Mouse (Mus musculus) ovary, postnatal 10 days (tissue): ENCODE data around the gene Acsl1.

Source experiments
- DNase-seq: peaks from one replicate; pipeline ENCODE4 v3.0.0; 2022; ENCODE audit warnings: low spot score

Gene Acsl1

GRCm38 (mm10) chr8:46508488-46509395 is 37.9 kb downstream of the Acsl1 start:
- no peak for DNase-seq

DNA sequence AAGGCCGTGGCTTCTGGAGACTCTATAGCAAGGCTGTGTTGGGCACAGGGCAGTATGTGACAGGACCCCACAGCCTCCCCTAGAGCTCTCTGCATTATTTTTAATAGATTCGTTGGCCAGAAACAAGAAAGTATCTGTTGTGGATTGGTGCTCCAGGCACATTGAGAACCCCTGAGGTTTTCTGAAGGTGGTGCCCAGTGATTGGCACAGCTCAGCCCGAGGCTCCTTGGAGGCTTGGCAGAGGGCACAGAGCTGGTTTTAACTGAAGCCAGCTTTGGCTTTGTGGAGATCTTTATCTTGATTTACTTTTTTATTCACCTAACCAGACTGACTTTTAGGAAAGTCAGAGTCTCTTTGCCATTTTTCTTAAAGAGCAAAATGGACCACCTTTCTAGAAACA is 38.6 kb downstream of the Acsl1 start:
- no peak for DNase-seq

- DNase-seq, result no peak
Measured at GRCm38 (mm10) chr8:46511336-46511735, 40.5 kb downstream of the Acsl1 start.

GRCm38 (mm10) chr8:46512538-46512937 is 41.7 kb downstream of the Acsl1 start:
- no peak for DNase-seq

DNA sequence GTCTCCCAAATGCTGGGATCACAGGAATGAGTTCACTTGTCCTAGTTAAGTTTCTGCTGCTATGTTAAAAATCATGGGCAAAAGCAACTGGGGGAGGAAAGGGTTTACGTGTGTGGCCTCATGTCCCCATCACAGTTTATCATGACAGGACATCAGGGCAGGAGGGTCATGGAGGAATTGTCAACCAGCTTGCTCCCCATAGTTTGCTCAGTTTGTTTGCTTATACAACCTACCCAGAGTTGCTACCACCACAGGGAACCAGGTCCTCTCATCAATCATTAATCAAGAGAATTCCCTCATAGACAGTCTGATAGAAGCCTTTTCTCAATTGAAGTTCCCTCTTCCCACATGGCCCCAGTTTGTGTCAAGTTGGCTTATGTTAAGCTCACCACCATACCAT is 43.2 kb downstream of the Acsl1 start:
- DNase-seq, result no peak

DNA sequence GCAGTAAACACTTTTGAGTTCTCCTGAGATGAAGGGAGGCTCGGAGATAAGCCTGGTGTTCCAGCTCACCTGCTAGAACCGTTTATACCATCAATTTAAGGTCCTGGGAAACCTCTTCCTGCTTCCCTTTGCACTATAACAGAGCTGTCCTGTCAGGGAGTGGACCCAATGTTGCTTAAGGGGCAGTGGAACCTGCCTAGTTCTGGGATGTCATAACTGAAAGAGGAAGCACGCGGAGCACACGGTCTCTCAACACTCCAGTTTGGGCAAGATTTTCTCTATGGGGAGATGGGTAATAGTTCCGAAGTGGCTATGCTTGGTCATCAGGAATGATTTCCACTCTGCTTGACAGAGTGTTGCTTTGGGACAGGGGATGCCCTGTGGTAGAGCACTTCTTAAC is 49.8 kb downstream of the Acsl1 start:
- no peak for DNase-seq

- DNase-seq, result no peak
Measured at GRCm38 (mm10) chr8:46526098-46526497, 55.3 kb downstream of the Acsl1 start.

- DNase-seq, result no peak
Measured at GRCm38 (mm10) chr8:46526821-46527220, 56.0 kb downstream of the Acsl1 start.

DNA sequence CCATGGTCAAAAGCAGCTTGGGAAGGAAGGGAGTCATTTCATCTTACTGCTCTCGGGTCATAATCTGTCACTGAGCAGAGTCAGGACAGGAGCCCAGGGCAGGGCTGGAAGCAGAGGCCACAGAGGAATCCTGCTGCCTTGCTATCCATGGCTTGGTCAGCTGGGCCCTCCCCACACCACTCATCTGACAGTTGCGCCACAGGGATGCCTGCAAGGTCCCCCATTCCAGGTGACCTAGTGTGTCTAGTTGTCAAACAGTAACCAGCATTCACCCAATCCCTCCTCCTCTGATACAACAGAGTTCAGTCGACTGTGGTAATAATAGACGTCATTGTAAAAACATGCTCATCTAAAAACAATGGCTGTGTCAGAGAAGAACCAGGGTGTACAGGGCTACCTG is 58.7 kb downstream of the Acsl1 start:
- no peak for DNase-seq

DNA sequence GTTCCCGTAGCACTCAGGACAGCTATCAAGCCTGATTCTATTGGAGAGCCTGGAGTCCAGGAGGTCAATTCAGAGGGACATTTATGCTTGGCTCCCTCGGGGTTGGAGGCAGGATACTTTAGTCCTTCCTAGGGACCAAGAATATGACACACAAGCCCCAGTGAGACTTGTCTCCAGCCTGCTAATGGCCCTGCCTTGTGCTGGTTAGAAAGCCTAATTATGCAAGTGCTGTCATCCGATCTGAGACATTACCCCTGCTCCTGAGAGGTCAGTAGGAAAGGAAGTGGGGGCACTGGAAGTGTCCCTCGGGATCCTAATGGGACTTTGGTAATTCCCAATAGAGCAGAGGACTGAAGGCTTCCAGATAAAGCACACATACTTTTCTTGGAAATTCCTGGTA is 59.7 kb downstream of the Acsl1 start:
- no peak for DNase-seq

DNA sequence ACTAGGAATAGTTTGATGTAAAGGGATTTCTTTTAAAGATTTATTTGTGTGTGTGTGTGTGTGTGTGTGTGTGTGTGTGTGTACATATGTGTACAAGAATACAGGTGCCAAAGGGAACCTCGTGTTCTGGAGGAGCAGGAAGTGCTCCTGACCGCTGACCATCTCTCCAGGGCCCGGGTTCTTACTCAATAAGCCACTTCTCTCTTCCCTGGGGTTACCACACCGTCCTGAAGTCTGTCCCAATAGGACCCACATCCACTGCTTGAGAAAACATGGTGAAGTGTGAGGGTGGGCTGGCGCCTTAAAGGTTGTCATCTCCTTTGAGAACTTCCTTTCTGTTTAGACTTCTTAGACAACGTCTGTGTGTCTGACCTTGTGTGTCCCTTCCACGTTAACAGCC is 63.1 kb downstream of the Acsl1 start:
- no peak for DNase-seq

- DNase-seq, result no peak
Measured at GRCm38 (mm10) chr8:46539701-46540100, 68.9 kb downstream of the Acsl1 start.

- no peak for DNase-seq
Measured at GRCm38 (mm10) chr8:46543191-46543590, 72.4 kb downstream of the Acsl1 start.

DNA sequence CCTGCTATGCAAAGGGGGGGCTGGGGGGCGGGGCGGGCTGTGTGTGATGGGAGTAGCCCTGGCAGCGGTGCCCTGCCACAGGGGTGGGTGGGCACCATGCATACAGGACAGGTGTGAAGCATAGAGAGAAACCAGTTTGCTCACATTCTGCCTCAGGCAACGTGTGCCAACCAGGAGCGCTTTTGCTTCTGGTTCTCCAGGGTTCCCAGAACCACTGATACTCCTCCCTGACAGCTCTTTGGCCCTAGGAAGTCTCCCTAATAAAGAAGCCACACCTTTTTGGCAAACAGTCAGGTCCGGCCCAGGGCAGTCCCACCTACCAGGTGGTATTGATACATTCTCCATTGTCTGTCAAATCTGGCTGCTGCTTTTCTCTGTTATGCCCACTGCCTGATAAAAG is 72.8 kb downstream of the Acsl1 start:
- DNase-seq, result no peak

- no peak for DNase-seq
Measured at GRCm38 (mm10) chr8:46545854-46546253, 75.0 kb downstream of the Acsl1 start.

DNA sequence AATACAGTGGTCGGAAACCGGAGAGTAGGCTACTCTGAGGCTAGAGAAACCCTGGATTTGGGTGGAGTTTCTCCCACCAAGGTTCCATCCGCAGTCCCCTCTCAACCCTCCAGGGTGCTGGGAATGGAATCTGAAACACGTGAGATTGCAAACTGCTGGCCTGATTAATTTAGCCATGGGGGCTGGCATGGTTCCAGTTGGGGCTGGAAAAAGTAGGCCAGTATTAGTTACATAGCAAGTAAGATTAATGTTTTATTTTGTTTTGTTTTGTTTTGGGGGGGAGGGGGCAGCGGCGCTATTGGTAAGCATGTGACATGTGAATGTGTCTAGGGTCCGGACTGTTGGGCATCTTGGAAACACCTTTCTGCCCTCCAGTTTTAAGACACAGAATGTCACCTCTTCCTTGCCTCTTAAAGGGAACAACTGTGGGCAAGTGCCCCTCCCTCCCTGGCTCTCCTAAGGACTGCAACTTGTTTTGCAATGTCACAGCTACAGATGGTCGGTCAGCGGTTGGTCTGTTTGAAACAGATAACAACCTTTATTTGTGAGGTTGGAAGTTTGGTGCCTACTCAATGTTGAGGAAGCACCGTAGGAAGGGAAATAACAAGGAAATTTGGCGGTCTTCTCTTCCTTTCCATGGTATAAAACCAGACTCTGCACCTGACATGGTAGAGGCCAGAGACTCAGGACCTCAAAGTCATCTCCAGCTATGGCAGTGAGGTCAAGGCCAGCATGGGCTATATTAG is 75.8 kb downstream of the Acsl1 start:
- no peak for DNase-seq

GRCm38 (mm10) chr8:46547245-46547644 is 76.4 kb downstream of the Acsl1 start:
- no peak for DNase-seq

DNA sequence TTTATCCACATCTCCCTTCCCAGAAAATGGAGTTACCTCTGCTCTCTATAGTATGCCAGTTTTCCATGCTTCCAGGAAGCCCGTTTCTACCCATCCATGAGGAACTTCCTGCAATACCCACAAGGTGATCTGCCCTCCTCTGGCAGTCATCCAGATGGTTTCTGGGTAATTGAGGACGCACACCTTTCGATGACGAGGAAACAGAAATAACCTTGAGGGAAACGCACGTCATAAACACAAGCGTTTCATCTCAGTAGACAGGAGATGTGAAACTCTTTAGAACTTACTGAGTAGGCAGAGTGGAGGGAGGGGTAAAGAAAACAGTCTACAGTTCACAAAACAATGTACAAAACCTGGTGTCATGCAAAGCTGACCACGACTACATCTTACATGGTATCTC is 79.2 kb downstream of the Acsl1 start:
- DNase-seq, result no peak

DNA sequence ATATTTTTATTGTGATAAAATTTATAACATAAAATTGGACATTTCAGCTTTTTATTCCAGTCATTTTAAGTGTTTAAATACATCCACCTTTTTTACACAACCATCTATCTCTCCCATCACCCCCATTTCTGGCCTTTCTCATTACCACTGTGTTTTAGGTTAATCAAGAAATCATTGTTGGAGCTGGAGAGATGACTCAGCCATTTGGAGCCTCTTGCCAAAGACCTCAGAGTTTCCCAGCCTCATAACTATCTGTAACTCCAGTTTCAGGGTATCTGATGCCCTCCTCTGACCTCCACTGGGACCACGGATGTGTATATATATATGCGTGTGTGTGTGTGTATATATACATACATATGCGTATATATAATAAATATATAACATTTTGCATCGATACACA is 80.2 kb downstream of the Acsl1 start:
- DNase-seq, result no peak

DNA sequence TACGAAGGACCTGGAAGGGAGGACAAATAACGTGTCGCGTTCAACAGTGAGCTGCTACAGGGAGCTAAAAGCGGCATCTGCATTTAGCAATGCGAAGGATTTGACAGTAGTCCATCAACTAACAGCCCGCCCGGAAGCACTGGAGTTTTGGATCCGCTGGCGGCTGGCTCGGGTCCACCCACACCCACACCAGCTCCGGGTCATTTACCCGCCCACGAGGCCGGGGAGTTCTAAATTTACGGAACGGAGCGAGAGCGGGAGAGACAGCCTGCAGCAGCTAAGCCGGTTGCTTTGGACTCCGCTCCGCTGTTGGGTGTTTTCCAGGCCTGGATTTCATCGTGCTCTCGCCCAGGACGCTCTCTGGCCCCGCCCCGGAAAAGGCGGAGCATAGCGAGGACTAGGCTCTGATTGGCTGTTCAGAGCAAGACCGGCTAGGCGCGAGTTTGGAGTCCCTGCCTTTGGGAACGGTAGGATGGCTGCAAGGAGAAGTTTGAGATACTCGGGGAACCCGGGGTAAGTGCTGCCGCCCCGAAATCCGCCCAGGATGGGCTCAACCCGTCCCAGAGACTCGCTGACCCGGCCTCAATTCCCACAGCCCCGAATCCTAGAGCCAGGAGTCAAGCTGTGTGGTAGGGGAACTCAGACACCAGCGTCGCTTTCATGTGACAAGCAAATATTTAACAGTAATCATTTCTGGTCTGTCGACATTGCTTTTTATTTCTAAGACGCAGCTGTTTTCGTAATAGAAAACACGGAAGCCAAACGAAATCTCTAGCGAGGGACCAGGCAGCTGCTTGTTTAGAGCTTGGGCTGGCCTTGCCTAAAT is 81.0 kb downstream of the Acsl1 start, which contains the start of gene Cenpu:
Cenpu (plus strand) TSS at position 414 of the 826 bp plus-strand sequence.
- peak; percentile 98 for DNase-seq

- no peak for DNase-seq
Measured at GRCm38 (mm10) chr8:46552441-46552765, 81.6 kb downstream of the Acsl1 start.

- no peak for DNase-seq
Measured at GRCm38 (mm10) chr8:46559428-46559827, 88.6 kb downstream of the Acsl1 start.

GRCm38 (mm10) chr8:46562333-46562732 is 91.5 kb downstream of the Acsl1 start:
- DNase-seq, result no peak
